Mouse (Mus musculus) bone marrow macrophage, adult 2 months (primary cell): ENCODE data around the gene Rpl31.

Experiments
- CTCF ChIP-seq: IDR thresholded peaks from 2 replicates; pipeline ENCODE4 v1.5.1; 2012; ENCODE audit warnings: low read depth, mild to moderate bottlenecking, low read length, moderate library complexity
- POLR2A ChIP-seq: IDR thresholded peaks from 2 replicates; pipeline ENCODE4 v1.6.1; 2012; ENCODE audit warnings: mild to moderate bottlenecking, low read depth, low read length, borderline replicate concordance

GRCm38 (mm10) chr1:39384914-39385313, 17.3 kb downstream of the Rpl31 start:
- no peak for TF ChIP-seq CTCF
- TF ChIP-seq POLR2A = no peak
